Mouse (Mus musculus) lung, postnatal 36 days (tissue): Measurements from ENCODE around the gene Zxdc.
A peak's percentile ranks its signal among the peaks of the same experiment; 100 is the strongest.

Experiments
- DNase-seq: peaks from one replicate; pipeline ENCODE4 v3.0.0; 2022; ENCODE audit warnings: mixed read lengths

The Zxdc gene

GRCm38 (mm10) chr6:90368976-90369724 lies at the start of gene Zxdc:
Gene Zxdc (plus strand): TSS chr6:90369492.
- DNase-seq: peak; percentile 99

DNA sequence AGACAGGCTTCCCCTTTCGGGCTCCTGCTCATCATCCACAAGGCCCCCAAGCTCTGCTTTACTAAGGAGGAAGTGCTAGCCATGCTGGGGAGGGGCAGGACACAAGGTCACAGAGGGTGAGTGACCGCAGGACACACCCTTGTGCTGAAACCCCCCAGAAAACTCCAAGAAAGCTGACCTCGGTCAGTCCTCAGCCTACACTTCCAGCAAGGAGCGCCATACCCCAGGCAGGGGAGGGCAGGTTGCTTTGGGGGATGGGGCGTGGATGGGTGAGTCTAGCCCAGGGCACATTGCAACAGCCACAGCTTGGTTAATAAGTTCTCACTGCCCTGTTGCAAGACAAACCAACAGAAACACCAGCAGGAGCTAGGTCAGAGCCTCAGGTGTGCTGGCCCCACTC lies 48.9 kb upstream of the Zxdc start:
- peak; percentile 14 for DNase-seq

DNA sequence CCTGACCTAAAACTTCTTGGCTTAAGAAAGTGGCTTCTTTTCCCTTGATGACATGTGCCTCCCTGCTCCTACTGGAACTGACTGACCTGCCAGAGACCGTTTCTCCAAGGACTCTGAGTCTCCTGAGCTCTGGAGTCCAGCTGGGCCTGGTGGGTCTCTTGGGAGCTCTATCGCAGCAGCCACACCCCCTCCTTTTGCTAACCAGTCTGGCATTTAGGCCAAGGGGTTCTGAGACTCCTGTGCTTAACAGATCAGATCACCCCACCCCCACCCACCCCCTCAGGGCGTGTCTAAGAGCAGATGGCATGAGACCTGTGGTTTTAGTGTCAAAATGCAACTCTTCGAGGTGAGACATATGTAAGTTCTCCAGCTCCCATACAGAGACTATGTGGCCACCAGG lies 47.5 kb upstream of the Zxdc start:
- DNase-seq: no peak

GRCm38 (mm10) chr6:90324026-90324425 lies 45.3 kb upstream of the Zxdc start:
- DNase-seq: no peak

GRCm38 (mm10) chr6:90324463-90324862 lies 44.8 kb upstream of the Zxdc start:
- DNase-seq: no peak

DNA sequence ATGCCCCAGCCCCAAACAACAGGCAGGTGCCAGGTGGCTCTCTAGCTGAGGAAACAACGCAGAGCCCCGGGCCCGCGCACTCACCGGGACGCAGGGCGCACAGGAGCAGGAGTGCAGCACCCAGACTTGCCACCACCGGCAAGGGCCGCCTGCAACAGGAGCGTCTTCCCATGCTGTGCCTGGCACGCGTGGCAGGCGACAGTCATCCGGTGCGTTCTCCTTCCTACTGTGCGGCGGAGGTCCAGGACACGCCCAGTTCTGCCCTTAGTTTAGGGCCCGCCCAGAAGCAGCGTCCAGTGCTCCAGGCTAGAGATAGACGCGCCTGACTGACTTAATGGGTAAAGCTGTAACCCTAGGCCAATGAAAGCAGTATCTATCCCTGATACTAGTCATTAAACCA lies 44.3 kb upstream of the Zxdc start, which contains the start of gene Chst13:
Gene Chst13, minus strand, starts transcription at position 195 of the 400 bp plus-strand sequence.
- DNase-seq: peak; percentile 49

- DNase-seq: peak; percentile 27
These were observed 41.6 kb upstream of the Zxdc start for GRCm38 (mm10) chr6:90327670-90328069.

- DNase-seq: peak; percentile 17
These were observed 39.3 kb upstream of the Zxdc start for GRCm38 (mm10) chr6:90329953-90330352.

- DNase-seq: no peak
These were observed 36.5 kb upstream of the Zxdc start, which contains the start of gene Uroc1 for GRCm38 (mm10) chr6:90332561-90333425. Gene Uroc1 (plus strand): TSS chr6:90333284.

- DNase-seq: no peak
These were observed 35.0 kb upstream of the Zxdc start for GRCm38 (mm10) chr6:90334244-90334643.

DNA sequence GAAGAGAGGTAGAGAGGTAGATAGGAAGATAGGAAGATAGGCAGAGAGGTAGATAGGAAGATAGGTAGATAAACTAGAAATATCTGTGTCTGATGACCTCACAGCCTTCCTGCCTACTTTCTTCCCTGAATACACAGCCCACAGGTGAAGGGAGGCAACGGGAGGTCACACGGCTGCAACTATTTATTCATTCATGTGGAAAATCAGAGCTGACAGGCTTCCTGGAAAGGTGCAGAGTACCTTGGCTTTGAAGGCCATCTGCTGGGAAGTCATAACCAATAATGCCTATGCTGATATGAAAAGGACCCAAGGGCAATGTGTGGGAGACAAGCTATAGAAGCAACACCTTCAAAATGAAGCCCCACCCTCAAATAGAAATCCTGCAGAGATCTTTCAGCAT lies 26.9 kb upstream of the Zxdc start:
- DNase-seq: no peak

GRCm38 (mm10) chr6:90347183-90347582 lies 22.1 kb upstream of the Zxdc start:
- DNase-seq: peak; percentile 58

DNA sequence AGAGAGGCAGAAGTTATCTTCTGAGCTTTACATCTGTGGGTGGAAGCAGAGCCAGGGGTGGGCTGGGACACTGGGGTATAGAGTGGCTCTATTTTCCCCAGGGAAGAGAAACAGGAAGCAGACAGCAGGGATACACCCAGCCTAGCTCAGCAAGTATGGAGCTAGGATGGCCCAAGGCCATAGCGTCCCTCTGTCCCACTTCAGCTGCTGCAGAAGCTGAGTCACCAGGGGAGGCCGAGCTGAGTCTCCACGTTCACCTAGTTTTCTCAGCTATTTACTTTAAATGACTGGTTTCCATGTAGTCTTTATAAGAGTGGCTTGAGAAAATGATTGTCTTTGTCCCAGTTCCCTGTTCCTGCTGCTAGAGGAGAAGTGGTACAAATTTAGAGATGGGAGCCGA lies 20.8 kb upstream of the Zxdc start:
- DNase-seq: no peak

DNA sequence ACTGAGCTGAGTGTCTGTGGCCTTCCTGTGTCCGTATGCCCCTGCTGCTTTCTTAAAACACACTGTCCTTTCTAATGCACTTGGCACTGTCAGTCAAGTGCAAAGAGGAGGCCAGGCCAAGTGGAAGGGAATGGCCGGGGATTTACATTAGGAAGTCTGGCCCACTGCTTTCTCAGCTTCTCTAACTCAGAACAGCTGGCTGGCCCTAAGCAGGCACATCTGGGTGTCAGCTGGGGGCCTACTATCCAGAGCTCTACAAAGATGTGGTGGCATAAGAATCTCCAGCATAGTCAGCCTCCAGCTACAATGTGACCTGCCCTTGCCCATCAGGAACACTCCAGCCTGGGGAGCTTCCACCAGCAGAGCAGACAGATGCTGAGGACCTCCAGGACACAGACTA lies 19.3 kb upstream of the Zxdc start:
- DNase-seq: no peak

DNA sequence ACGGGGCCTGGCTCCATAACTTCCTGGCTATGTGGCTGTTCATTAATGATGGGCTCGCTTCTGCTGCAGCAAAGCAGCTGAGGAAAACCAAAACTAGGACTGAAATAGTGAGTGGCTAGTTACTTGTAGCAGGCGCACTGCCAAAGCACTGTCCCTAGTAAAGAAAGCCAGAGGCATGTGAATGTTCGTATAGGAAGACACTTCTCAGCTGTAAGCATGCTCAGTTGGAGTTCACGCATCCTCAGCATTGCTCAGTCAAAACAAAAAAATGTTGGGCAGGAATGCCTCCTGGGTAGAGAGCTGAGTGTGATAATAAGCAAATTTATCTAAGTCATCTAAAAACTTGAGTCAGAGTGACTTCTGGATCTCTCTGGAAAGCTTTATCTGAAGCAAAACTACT lies 11.2 kb upstream of the Zxdc start:
- no peak for DNase-seq

DNA sequence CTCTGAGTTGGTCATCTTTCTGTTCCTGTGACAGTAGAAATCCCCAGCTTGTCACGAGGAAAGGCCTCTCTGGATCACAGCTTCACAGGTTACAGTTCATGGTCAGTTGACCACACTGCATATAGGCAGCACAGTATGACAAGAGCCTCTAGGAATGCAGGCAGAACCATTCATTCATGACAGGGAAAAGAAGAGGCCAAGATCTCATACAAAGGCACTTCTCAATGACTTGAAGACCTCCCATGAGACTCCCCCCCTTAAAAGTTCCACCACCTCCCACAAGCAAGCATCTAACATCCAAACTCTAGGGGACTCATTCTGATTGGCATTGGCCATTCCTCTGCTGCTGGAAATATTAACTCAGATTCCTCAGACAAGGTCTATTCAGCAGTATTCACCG lies 9.8 kb upstream of the Zxdc start:
- DNase-seq: no peak

GRCm38 (mm10) chr6:90360024-90360781 lies 9.1 kb upstream of the Zxdc start:
- peak; percentile 60 for DNase-seq

DNA sequence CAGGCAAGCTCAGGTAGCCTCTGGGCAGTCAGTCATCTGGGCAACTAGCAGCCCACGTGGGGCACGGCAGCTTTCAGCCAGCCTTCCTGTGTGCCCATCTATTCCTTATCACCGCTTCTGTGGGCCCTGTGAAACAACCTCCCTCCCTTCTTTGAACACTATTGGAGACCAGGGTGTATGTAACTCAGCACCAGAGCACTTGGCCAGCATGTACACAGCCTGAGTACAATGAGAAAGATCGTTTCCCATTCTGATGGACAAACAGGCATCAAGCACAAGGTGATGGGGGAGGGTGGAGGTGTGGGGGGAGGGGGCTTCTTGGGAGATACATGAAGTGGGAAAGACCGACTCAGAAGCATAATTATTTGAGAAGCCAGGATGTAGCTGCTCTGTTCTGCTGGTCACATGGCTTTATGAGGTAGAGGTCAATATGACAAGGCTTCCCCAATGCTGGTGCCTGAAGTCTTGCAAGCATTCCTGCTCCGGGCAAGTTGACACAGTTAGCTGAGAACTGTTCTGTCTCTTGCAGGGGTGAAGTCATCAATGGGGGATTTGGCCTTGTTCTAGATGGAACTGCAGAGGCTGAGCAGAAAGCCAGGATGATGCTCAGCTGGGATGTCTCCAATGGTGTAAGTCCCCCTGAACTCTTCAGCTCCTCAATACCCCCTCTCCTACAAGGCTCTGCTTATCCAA lies 8.2 kb upstream of the Zxdc start:
- no peak for DNase-seq

- no peak for DNase-seq
These were observed 6.0 kb upstream of the Zxdc start for GRCm38 (mm10) chr6:90363301-90363700.

GRCm38 (mm10) chr6:90369725-90370553 lies 647 bp downstream of the Zxdc start:
- peak; percentile 25 for DNase-seq

- DNase-seq: peak; percentile 76
These were observed 5.4 kb downstream of the Zxdc start for GRCm38 (mm10) chr6:90374647-90375046.

- DNase-seq: peak; percentile 15
These were observed 8.4 kb downstream of the Zxdc start for GRCm38 (mm10) chr6:90377708-90378107.
